Mouse (Mus musculus): ENCODE measurements at regions not wholly inside any gene's neighbourhood (a gene's known extent, or its start where the extent isn't known, plus 50 kb on each side); places are given as distances from the start of the nearest gene placed in this dataset.
"Not testable (repeated sequence)": the region's sequence is repeated elsewhere in the genome, so short reads cannot be mapped to it uniquely, and the experiment has no call there.

- DNase-seq (ENCODE audit: low spot score in 2 of 2): no peak
- intact Hi-C loops (cut with DNase I): no loop called here
Measured at GRCm38 (mm10) chr5:12639549-12639948, 256.4 kb downstream of the Sema3d start.

DNA sequence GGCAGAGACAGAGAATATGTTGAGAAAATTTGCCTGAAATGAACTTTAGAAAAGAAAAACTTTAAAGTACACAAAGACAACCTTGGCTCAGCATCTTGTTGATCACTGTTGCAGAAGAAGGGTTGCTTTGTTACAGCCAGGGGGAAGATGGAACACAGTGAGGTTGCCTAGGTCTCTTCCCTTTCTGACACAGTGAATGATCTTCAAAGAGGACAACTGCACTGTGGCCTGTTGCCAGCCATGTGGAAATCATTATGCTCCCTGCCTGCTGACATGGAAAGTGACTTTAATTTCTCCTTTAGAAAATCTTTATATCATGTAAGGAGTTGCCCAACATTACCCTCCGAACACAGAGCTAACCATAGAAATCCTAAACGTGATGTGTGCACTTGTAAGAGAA lies 263.1 kb downstream of the Sema3d start:
- no peak for DNase-seq (ENCODE audit: low spot score in 2 of 2)

GRCm38 (mm10) chr5:12673666-12674065 lies 290.5 kb downstream of the Sema3d start:
- intact Hi-C loops (cut with DNase I): no loop called here
- DNase-seq (ENCODE audit: low spot score in 2 of 2): no peak

More for the DNA sequence above, 263.1 kb downstream of the Sema3d start:
- intact Hi-C loops (cut with DNase I): no loop called here

GRCm38 (mm10) chr5:12674134-12674533 lies 290.9 kb downstream of the Sema3d start:
- no peak for DNase-seq (ENCODE audit: low spot score in 2 of 2)
- intact Hi-C loops (cut with DNase I): no loop called here

- DNase-seq (ENCODE audit: low spot score in 2 of 2): no peak
- intact Hi-C loops (cut with DNase I): no loop called here
Measured at GRCm38 (mm10) chr5:12676712-12677111, 293.5 kb downstream of the Sema3d start.

DNA sequence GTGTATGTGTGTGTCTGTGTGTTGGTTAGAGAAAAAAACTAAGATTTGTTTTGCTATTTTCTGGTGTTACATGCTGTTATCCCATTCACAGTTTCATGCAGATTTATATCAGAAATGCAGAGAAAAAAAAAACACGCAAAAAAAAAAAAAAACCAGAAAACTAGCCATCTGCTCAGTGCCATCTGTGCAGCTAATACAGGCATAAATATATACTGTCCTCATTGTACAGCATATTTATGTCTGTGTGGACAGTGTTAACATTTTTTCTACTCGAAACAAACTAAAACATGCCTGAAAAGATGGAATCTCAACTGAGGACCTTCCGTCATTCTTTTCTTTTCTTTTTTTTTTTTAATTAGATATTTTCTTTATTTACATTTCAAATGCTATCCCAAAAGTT lies 331.7 kb downstream of the Sema3d start:
- intact Hi-C loops (cut with DNase I): no loop called here
- peak in 1 of 2 experiments; percentile 5 for DNase-seq (ENCODE audit: low spot score in 2 of 2)

- intact Hi-C loops (cut with DNase I): no loop called here
- no peak for DNase-seq (ENCODE audit: low spot score in 2 of 2)
Measured at GRCm38 (mm10) chr5:12751514-12751913, 368.3 kb downstream of the Sema3d start.

GRCm38 (mm10) chr5:12759634-12760033 lies 365.6 kb upstream of the Sema3a start:
- DNase-seq (ENCODE audit: low spot score in 2 of 2): no peak
- intact Hi-C loops (cut with DNase I): no loop called here

GRCm38 (mm10) chr5:12767383-12767782 lies 357.8 kb upstream of the Sema3a start:
- no peak for DNase-seq (ENCODE audit: low spot score in 2 of 2)
- intact Hi-C loops (cut with DNase I): no loop called here

GRCm38 (mm10) chr5:12782681-12783080 lies 342.5 kb upstream of the Sema3a start:
- no peak for DNase-seq (ENCODE audit: low spot score in 2 of 2)
- intact Hi-C loops (cut with DNase I): no loop called here

DNA sequence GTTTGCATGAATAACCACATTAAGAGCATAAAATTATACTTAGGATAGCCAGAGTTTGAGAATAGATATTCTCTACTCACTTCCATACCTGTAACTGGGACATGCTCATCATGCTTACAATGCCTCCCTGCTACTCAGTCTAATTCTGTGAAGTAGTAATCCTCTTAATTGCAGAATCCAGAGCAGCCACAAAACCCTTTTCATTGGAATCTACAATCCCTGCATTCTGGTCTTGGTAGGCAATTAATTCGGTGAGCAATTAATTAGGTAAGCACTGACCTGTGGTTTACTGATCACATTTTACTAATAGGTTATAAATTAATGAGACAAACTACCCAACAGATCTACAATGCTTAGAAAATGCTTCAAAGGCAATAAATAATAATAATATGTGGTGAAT lies 316.5 kb upstream of the Sema3a start:
- no peak for DNase-seq (ENCODE audit: low spot score in 2 of 2)
- intact Hi-C loops (cut with DNase I): no loop called here

DNA sequence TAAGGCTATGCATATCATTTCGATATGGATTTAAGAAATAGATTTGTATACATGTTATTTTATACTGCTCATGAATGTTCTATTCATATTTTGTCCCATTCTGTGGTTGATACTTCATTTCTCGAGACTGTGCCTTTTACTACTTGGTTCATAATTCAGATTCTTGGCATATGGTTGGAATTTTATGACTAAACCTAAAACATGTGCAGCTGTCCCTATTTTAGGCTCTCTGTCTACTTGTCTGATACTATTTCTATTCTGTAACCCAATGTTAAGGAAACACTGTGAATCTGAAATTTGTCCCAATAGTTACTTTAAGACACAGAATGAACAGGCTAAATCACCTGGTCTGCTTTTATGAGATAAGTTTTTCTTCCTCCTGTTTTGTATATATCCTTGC lies 315.3 kb upstream of the Sema3a start:
- intact Hi-C loops (cut with DNase I): no loop called here
- DNase-seq (ENCODE audit: low spot score in 2 of 2): peak in 1 of 2 experiments; percentile 14

DNA sequence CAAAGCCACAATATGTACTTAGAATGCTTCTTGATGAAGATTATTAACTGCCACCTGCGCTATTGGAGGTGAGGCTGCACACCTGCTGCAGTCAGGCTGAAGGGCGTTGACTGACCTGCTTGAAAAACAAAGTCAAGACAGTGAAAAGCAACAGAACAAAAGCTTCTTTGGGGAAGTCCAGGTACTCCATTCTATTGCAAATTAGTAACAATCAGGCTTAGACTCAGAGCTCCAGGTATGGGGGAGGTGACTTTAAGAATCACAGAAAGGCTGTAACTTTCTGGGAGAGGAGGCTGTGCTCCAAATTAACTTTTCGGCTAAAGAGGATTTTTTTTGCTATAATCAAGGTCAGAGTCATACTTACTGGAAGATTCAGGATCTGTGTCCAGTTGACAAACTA lies 278.0 kb upstream of the Sema3a start:
- intact Hi-C loops (cut with DNase I); DNase-seq (ENCODE audit: low spot score in 2 of 2): not testable (repeated sequence)

DNA sequence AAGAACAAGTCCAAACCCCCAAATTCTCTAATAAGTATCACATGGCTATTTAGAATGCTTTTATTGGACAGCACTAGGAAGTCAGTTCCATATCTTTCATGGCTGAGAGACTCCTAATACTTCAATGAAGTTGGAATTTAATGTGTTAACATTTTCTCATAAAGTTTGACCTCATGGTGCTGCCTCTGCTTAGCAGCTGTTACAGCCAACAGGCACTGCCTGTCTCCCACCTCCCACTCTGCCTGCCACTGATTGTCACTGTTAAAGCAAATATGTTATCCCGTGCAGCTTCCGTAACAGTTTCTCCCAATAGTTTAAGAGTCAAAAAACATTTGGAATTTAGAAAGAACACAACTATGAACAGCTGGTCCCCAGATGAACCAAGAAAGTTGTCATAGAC lies 268.3 kb upstream of the Sema3a start:
- DNase-seq (ENCODE audit: low spot score in 2 of 2): no peak
- intact Hi-C loops (cut with DNase I): no loop called here

GRCm38 (mm10) chr5:12868355-12869217 lies 256.6 kb upstream of the Sema3a start:
- intact Hi-C loops (cut with DNase I): no loop called here
- no peak for DNase-seq (ENCODE audit: low spot score in 2 of 2)

GRCm38 (mm10) chr5:12872888-12873287 lies 252.3 kb upstream of the Sema3a start:
- DNase-seq (ENCODE audit: low spot score in 2 of 2): no peak
- intact Hi-C loops (cut with DNase I): no loop called here

DNA sequence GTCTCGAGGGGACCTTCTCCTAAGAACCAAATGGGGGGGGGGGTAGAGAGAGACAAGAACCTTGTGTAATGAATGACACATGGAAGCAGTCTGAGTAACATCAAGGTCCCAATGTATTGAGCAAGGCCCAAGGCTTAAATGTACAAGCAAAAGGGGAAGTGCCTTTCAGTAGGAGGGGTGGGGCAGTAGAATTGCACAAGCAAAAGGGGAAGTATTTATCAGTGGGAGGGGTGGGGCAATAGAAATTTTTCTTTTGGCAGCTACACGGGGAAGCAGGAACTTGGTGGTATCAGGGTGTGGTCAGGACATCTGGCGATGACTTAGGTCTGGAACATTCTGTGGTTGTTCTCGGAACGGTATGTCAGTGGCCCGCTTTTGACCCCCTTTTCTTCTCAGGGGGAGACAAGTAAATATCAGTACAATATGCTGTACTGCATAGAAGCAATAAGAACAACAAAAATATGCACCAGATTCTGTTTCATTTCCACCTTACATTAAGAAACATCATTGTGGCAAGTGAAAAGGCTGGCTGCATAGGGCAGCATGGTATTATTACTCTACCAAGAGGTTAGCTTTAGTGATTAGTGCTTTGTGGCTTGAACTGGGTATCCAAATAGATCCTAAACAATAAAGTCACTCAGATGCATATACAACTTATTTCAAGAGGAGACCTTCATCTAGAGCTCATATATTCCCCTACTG lies 247.5 kb upstream of the Sema3a start:
- no peak for DNase-seq (ENCODE audit: low spot score in 2 of 2)

DNA sequence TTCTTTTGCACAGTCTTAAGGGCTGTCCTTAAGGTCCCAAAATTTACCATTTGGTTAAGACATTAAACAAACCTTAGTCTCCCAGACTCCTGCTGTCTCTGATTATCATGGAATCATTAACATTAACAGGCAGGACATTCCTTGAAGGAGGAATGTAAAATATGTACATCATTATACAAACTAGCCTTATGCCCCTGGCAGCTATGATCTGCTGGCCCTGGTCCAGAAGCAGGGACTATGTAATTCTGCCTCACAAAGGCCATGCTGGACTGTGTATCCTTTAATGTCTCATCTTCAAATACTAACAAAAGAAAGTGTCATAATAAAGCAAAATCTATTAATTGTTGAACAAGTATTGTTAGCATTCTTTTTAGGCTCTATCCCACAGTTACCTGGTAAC lies 232.9 kb upstream of the Sema3a start:
- no peak for DNase-seq (ENCODE audit: low spot score in 2 of 2)
- intact Hi-C loops (cut with DNase I): no loop called here

More for the DNA sequence above, 247.5 kb upstream of the Sema3a start:
- intact Hi-C loops (cut with DNase I): no loop called here

DNA sequence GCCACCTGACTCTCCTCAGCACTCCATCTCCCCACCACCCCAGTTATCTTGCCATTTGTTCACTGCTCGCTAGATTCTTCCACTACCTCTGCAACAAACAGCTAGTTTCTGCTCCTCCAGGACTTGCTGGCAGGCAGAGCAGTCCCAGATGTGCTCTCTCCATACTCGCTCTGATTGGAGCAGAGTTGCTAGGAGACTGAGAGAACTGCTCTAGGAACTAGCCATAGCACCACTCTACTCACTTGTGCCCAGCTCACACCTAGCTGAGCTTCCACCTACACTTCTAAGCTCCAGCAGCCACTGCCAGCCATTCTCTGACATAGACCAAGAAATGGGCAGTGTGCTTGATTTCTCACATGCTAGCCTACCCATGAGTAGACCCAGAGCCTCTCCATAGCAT lies 230.6 kb upstream of the Sema3a start:
- intact Hi-C loops (cut with DNase I): no loop called here
- DNase-seq (ENCODE audit: low spot score in 2 of 2): no peak

DNA sequence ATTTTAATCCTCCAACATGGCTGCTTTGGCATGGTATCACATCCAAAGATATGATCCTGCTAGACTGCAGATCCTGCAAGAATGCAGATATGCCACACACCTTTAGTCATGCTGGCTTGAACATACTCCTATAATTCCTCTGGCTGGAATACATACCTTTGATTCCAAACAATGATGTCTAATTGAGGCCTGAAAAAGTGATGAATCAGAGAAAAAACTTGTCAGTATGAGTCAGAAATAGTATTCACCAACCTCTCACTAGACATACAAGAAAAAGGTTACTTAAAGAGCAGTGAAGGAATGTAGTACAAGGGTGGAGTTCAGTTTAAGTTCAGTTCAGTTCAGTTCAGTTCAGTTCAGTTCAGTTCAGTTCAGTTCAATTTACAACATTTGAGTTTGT lies 214.5 kb upstream of the Sema3a start:
- intact Hi-C loops (cut with DNase I): no loop called here
- no peak for DNase-seq (ENCODE audit: low spot score in 2 of 2)

DNA sequence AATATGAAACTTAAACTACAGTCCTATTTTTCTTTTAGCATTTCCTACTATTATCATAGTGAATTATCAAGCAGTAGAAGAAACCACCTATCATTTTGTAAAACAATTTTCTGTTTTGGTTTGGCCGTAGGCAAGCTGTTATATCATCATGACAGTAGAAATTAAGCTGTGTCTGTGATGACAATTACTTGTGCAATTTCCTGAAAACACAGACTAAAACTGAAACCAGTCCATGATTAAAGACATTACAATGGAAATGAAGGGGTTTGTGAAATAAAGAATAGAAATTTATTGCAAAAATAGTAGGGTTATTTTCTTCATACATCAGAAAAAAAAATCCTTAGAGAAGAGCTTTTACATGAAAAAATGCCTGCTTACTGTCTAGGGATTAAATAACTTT lies 210.8 kb upstream of the Sema3a start:
- intact Hi-C loops (cut with DNase I): no loop called here
- DNase-seq (ENCODE audit: low spot score in 2 of 2): no peak

Measured in left cerebral cortex, postnatal 14 days (tissue).